Mouse (Mus musculus): ENCODE results near the gene Gal3st2.
"Not testable (repeated sequence)": the region's sequence is repeated elsewhere in the genome, so short reads cannot be mapped to it uniquely, and the experiment has no call there.

- not testable (repeated sequence) for TF ChIP-seq CTCF, POLR2A (IDR thresholded peaks at IDR 0.05; ENCODE audit: insufficient read depth, low read depth, low read length)
Measured at GRCm38 (mm10) chr1:93923098-93923497, 62.0 kb downstream of the Gal3st2 start.
